Mouse (Mus musculus) kidney, embryonic 16.5 days (tissue): ENCODE results near the gene Csf2rb. TPM values are rescaled to one million over a fixed set of nuclear protein-coding genes. Genes with fewer than 3 reads are reported as not detected.
"Not testable (repeated sequence)": the region's sequence is repeated elsewhere in the genome, so short reads cannot be mapped to it uniquely, and the experiment has no call there.

ENCODE experiments used
- ATAC-seq: fragments of 200-750 bp; cut with Nextera tagmentation; 2 replicates; pipeline ENCODE4 v1.8.0; 2017; ENCODE audit warnings: moderate TSS enrichment; ENCODE audit not compliant: low FRiP score, low TSS enrichment
- H3K27ac ChIP-seq: fragments of 300-500 bp; sonication (generic); 2 replicates; pipeline ENCODE4 v1.5.1; 2014; ENCODE audit warnings: low read length
- H3K27me3 ChIP-seq: fragments of 300-500 bp; sonication (generic); 2 replicates; pipeline ENCODE4 v1.6.1; 2014; ENCODE audit warnings: low read length, control low read depth, mixed read lengths; ENCODE audit not compliant: insufficient read depth
- H3K36me3 ChIP-seq: fragments of 300-500 bp; sonication (generic); 2 replicates; pipeline ENCODE4 v1.6.1; 2014; ENCODE audit warnings: low read length, control low read depth, mixed read lengths; ENCODE audit not compliant: insufficient read depth
- H3K4me1 ChIP-seq: fragments of 300-500 bp; sonication (generic); 2 replicates; pipeline ENCODE4 v1.6.1; 2014; ENCODE audit warnings: low read length, control low read depth, mixed read lengths; ENCODE audit not compliant: insufficient read depth
- H3K4me2 ChIP-seq: fragments of 300-500 bp; sonication (generic); replicated peaks from 2 replicates; pipeline ENCODE4 v1.6.1; 2014; ENCODE audit warnings: low read depth, low read length
- H3K4me3 ChIP-seq: fragments of 300-500 bp; sonication (generic); 2 replicates; pipeline ENCODE4 v1.5.1; 2014; ENCODE audit warnings: mild to moderate bottlenecking, low read length
- H3K9ac ChIP-seq: fragments of 300-500 bp; sonication (generic); replicated peaks from 2 replicates; pipeline ENCODE4 v1.6.1; 2014; ENCODE audit warnings: low read length
- H3K9me3 ChIP-seq: fragments of 300-500 bp; sonication (generic); 2 replicates; pipeline ENCODE4 v1.6.1; 2016; ENCODE audit warnings: low read length, control low read depth
- WGBS: fragments of 180-500 bp; shearing (Covaris S2); extraction: QIAGEN DNeasy Blood & Tissue Kit; methylation state at CpG from one replicate; pipeline ENCODE4 v1.1.7; 2014; 5-methylcytosine and 5-hydroxymethylcytosine counted together
- polyA plus RNA-seq: library from polyadenylated mRNA; unstranded; fragments of >200 nt; fragmentation: Nextera tagmentation; extraction: Ambion mirVana; gene quantifications from 2 replicates; pipeline ENCODE4 v1.2.1, GENCODE M21; 2015

Csf2rb gene
- polyA plus RNA-seq = 1.3 TPM in 2 replicates

DNA sequence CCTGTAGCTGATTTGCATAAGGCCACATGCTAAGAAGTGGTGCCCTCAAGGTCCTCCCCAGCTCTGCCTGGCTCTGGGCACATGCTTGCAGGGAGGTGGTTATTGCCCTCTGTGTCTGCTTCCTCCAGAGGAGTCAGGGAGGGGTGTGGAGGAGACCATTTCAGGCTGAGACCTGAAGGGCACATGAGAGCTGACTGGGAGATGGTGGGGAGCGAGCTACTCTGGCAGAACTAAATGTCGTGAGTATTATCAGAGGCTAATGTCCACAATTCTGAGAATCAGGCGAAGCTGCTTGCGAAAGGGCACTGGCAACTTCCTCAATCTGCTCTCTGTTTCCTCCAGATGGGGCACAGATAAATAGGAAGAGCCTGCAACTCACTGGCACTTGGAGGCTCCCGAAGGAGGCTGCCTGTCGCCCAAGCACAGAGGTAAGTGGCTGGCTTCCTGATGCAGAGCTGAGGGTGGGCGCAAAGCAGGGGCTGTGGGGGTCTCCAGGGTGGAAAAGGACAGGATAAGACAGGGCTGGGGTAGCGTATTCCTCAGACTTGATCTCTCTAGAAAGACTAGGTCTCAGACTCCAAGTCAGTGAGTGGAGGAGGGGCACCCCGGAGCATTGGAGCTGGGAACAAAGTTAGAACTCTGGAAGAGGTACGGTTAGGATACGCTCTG, at the start of gene Csf2rb:
Gene Csf2rb (plus strand): TSS at position 82 of the 669 bp plus-strand sequence.
- Histone ChIP-seq H3K9me3 (no peaks in the 10 kb centered on the region), H3K4me2 (no peak within 1 kb of the TSS), H3K9ac (no peak within 1 kb of the TSS), H3K27ac (no peak within 1 kb of the TSS), H3K36me3 (no peaks in the 10 kb centered on the region), H3K27me3 (no peaks in the 10 kb centered on the region), H3K4me3 (no peak within 1 kb of the TSS), H3K4me1 (no peaks in the 10 kb centered on the region)
- WGBS = 73% methylated on average over 11 of the region's 11 CpGs
- no peak for ATAC-seq

DNA sequence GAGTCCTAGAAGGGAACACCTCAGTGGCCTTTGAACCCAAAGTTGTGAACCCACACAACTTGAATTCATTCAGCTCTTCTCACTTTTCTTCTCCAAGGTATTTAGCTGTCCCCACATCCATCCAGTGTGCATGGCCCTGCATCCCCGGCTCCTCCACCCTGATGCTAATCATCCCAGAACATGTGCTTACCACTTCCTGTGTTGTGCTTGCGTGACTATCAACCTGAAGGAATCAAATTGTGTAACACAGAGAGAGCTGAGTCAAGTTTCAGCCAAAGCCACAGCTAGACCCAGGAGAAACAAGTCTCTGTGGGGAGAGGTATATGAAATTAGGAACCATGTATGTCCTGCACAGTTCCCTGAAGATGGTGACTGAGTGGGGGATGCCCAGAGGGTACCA, 47.2 kb upstream of the Csf2rb start:
- WGBS = 60% methylated on average over 2 of the region's 2 CpGs
- Histone ChIP-seq H3K4me2 (no peak overlapping the region), H3K27ac (no peak overlapping the region), H3K27me3 (no peaks in the 10 kb centered on the region), H3K4me3 (no peak overlapping the region), H3K9ac (no peak overlapping the region), H3K9me3 (no peaks in the 10 kb centered on the region), H3K4me1 (no peaks in the 10 kb centered on the region), H3K36me3 (no peaks in the 10 kb centered on the region)
- no peak for ATAC-seq

GRCm38 (mm10) chr15:78287941-78288340, 37.6 kb upstream of the Csf2rb start:
- Histone ChIP-seq H3K27ac (no peak overlapping the region), H3K4me1 (peaks cover 3% of the 10 kb centered on the region; the same call in 1 of the 2 replicates), H3K27me3 (no peaks in the 10 kb centered on the region), H3K36me3 (no peaks in the 10 kb centered on the region), H3K4me2 (no peak overlapping the region), H3K9me3 (no peaks in the 10 kb centered on the region), H3K9ac (no peak overlapping the region), H3K4me3 (no peak overlapping the region)
- no peak for ATAC-seq
- WGBS = 79% methylated on average over 5 of the region's 5 CpGs

GRCm38 (mm10) chr15:78289775-78290174, 35.8 kb upstream of the Csf2rb start:
- H3K4me1 ChIP-seq, H3K4me2 ChIP-seq, H3K4me3 ChIP-seq, H3K27me3 ChIP-seq, H3K9me3 ChIP-seq, H3K9ac ChIP-seq, H3K27ac ChIP-seq, H3K36me3 ChIP-seq: not testable (repeated sequence)
- 24% methylated on average over 5 of the region's 5 CpGs for WGBS
- 0 out of 2 replicates have a peak, but pooled peaks have one; percentile 53 for ATAC-seq

GRCm38 (mm10) chr15:78293228-78293627, 32.3 kb upstream of the Csf2rb start:
- not testable (repeated sequence) for H3K9ac ChIP-seq, H3K27me3 ChIP-seq, H3K4me3 ChIP-seq, ATAC-seq, H3K4me2 ChIP-seq, H3K9me3 ChIP-seq, H3K4me1 ChIP-seq, H3K36me3 ChIP-seq
- 4% methylated on average over 2 of the region's 2 CpGs for WGBS
- H3K27ac ChIP-seq = 0 out of 2 replicates have a peak overlapping the region, but pooled peaks have one; percentile 29

GRCm38 (mm10) chr15:78293716-78294115, 31.8 kb upstream of the Csf2rb start:
- H3K36me3 ChIP-seq = no peaks in the 10 kb centered on the region
- H3K9me3 ChIP-seq = no peaks in the 10 kb centered on the region
- no peak overlapping the region for H3K9ac ChIP-seq
- no peak overlapping the region for H3K27ac ChIP-seq
- H3K4me1 ChIP-seq = peaks cover 4% of the 10 kb centered on the region; the same call in 1 of the 2 replicates
- no peak overlapping the region for H3K4me2 ChIP-seq
- no peak overlapping the region for H3K4me3 ChIP-seq
- no peaks in the 10 kb centered on the region for H3K27me3 ChIP-seq
- ATAC-seq = no peak
- WGBS = 78% methylated on average over 4 of the region's 4 CpGs

GRCm38 (mm10) chr15:78298558-78298957, 27.0 kb upstream of the Csf2rb start:
- H3K27ac ChIP-seq = no peak overlapping the region
- WGBS = 83% methylated on average over 1 of the region's 1 CpGs
- H3K4me2 ChIP-seq = no peak overlapping the region
- no peak overlapping the region for H3K4me3 ChIP-seq
- H3K36me3 ChIP-seq = no peaks in the 10 kb centered on the region
- no peaks in the 10 kb centered on the region for H3K27me3 ChIP-seq
- no peak overlapping the region for H3K9ac ChIP-seq
- no peak for ATAC-seq
- H3K4me1 ChIP-seq = no peaks in the 10 kb centered on the region
- H3K9me3 ChIP-seq = no peaks in the 10 kb centered on the region

GRCm38 (mm10) chr15:78299641-78300040, 25.9 kb upstream of the Csf2rb start:
- H3K27ac ChIP-seq = no peak overlapping the region
- no peak overlapping the region for H3K9ac ChIP-seq
- no peaks in the 10 kb centered on the region for H3K4me1 ChIP-seq
- WGBS = 81% methylated on average over 3 of the region's 3 CpGs
- no peak for ATAC-seq
- H3K36me3 ChIP-seq = no peaks in the 10 kb centered on the region
- H3K4me2 ChIP-seq = no peak overlapping the region
- H3K27me3 ChIP-seq = no peaks in the 10 kb centered on the region
- no peaks in the 10 kb centered on the region for H3K9me3 ChIP-seq
- no peak overlapping the region for H3K4me3 ChIP-seq

- ATAC-seq = no peak
- Histone ChIP-seq H3K4me3 (no peak overlapping the region), H3K27me3 (no peaks in the 10 kb centered on the region), H3K4me2 (no peak overlapping the region), H3K9ac (no peak overlapping the region), H3K36me3 (no peaks in the 10 kb centered on the region), H3K4me1 (no peaks in the 10 kb centered on the region), H3K9me3 (no peaks in the 10 kb centered on the region), H3K27ac (no peak overlapping the region)
Measured at GRCm38 (mm10) chr15:78300773-78301172, 24.8 kb upstream of the Csf2rb start.

DNA sequence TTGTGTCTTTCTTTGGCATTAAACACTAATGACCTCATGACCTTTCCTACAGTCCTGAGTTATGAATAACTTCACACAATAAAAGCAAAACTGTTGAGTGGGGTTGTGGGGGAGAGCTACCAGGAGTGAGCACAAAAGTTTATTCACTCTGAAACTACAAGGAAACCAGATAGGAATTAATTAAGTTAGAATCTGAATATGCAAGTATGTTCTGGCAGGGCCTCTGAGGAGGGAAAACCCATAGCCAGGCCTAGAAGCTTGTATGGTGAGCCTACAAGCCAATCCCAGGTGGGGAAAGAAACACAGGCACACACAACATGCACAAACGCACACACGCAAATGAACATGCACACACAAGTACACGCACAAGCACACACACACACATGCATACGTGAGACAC, 22.8 kb upstream of the Csf2rb start:
- Histone ChIP-seq H3K9ac (no peak overlapping the region), H3K4me2 (no peak overlapping the region), H3K36me3 (no peaks in the 10 kb centered on the region), H3K9me3 (no peaks in the 10 kb centered on the region), H3K27me3 (no peaks in the 10 kb centered on the region), H3K4me1 (no peaks in the 10 kb centered on the region), H3K4me3 (no peak overlapping the region), H3K27ac (no peak overlapping the region)
- no peak for ATAC-seq
- WGBS = 94% methylated on average over 4 of the region's 4 CpGs
